Mouse (Mus musculus) Patski (cell line): ENCODE measurements around the gene Sox2. TPM values are rescaled to one million over a fixed set of nuclear protein-coding genes. Genes with fewer than 3 reads are reported as not detected.

Experiments used
- ATAC-seq: fragments of 100-300 bp; one replicate; pipeline ENCODE4 v1.8.0; 2021
- CTCF ChIA-PET: fragments of 350-600 bp; sonication (Branson Sonifier 250); formaldehyde crosslinking; loops from one replicate; lab custom pipeline; 2022; ENCODE audit warnings: inconsistent platforms; lab: Charles Lee
- POLR2A ChIA-PET: fragments of 350-600 bp; sonication (Branson Sonifier 250); formaldehyde crosslinking; loops from one replicate; lab custom pipeline; 2022; ENCODE audit warnings: antibody characterized with exemption, inconsistent platforms; lab: Charles Lee
- DNase-seq: peaks from one replicate; pipeline ENCODE4 v3.0.0-alpha.2; 2011; ENCODE audit warnings: low read depth, low spot score
- H3K27me3 ChIP-seq: fragments of 371-371 bp; one replicate; pipeline ENCODE4 v1.5.1; 2021
- CTCF ChIP-seq: fragments of 100-300 bp; IDR thresholded peaks from one replicate; pipeline ENCODE4 v1.5.1; 2021
- in situ Hi-C: fragments of 300-500 bp; cut with MboI; formaldehyde crosslinking; loops from 3 replicates; pipeline ENCODE4 v1.11.1; 2018; ENCODE audit warnings: low pct_unique_long_range_greater_than_20kb, mixed read lengths
- polyA plus RNA-seq: library from polyadenylated mRNA; unstranded; gene quantifications from one replicate; pipeline ENCODE4 v1.2.3, GENCODE M21; 2021

The Sox2 gene
- polyA plus RNA-seq, 1 experiment from 2014 or later: 0.17 TPM

- peak; percentile 11 for ATAC-seq
- TF ChIP-seq CTCF: no peak
- in situ Hi-C loops: no loop called here
- CTCF ChIA-PET: no interaction called here
- POLR2A ChIA-PET: no interaction called here
- no peak for DNase-seq
- H3K27me3 ChIP-seq: peaks cover 89% of the 10 kb centered on the region
Measured at GRCm38 (mm10) chr3:34650621-34651361, 586 bp downstream of the Sox2 start.

- ChIA-PET CTCF (interaction anchor here (1.2 to 1.4 kb wide), 2 partner anchors 428 to 452 kb away, joined by 3 to 6 read pairs; no protein-coding TSS in a partner anchor), POLR2A (no interaction called here)
- TF ChIP-seq CTCF: no peak
- no peak for ATAC-seq
- in situ Hi-C loops: no loop called here
- H3K27me3 ChIP-seq: peaks cover 86% of the 10 kb centered on the region
- no peak for DNase-seq
Measured at GRCm38 (mm10) chr3:34651486-34652170, 1.4 kb downstream of the Sox2 start.

GRCm38 (mm10) chr3:34652616-34653015, 2.4 kb downstream of the Sox2 start:
- TF ChIP-seq CTCF: no peak
- in situ Hi-C loops: no loop called here
- H3K27me3 ChIP-seq: peaks cover 86% of the 10 kb centered on the region
- CTCF ChIA-PET: interaction anchor here (1.2 to 1.4 kb wide), 2 partner anchors 427 to 451 kb away, joined by 3 to 6 read pairs; no protein-coding TSS in a partner anchor
- ATAC-seq: no peak
- POLR2A ChIA-PET: no interaction called here
- DNase-seq: no peak

- in situ Hi-C loops: no loop called here
- CTCF ChIA-PET: no interaction called here
- no peak for ATAC-seq
- POLR2A ChIA-PET: no interaction called here
- no peak for TF ChIP-seq CTCF
- H3K27me3 ChIP-seq: peaks cover 88% of the 10 kb centered on the region
- DNase-seq: no peak
Measured at GRCm38 (mm10) chr3:34653235-34653976, 3.2 kb downstream of the Sox2 start.

GRCm38 (mm10) chr3:34653977-34654500, 3.8 kb downstream of the Sox2 start:
- in situ Hi-C loops: no loop called here
- ATAC-seq: no peak
- ChIA-PET POLR2A (no interaction called here), CTCF (no interaction called here)
- peaks cover 83% of the 10 kb centered on the region for H3K27me3 ChIP-seq
- no peak for DNase-seq
- TF ChIP-seq CTCF: no peak

GRCm38 (mm10) chr3:34654781-34655180, 4.6 kb downstream of the Sox2 start:
- ATAC-seq: no peak
- ChIA-PET CTCF (no interaction called here), POLR2A (interaction anchor here (0.6 to 0.7 kb wide), 2 partner anchors 249 to 569 kb away, joined by 3 read pairs; no protein-coding TSS in a partner anchor)
- peaks cover 78% of the 10 kb centered on the region for H3K27me3 ChIP-seq
- no peak for DNase-seq
- in situ Hi-C loops: no loop called here
- TF ChIP-seq CTCF: no peak

- ATAC-seq: no peak
- DNase-seq: no peak
- in situ Hi-C loops: no loop called here
- no peak for TF ChIP-seq CTCF
- H3K27me3 ChIP-seq: peaks cover 80% of the 10 kb centered on the region
- POLR2A ChIA-PET: interaction anchor here (0.6 to 0.7 kb wide), 2 partner anchors 248 to 568 kb away, joined by 3 read pairs; no protein-coding TSS in a partner anchor
- CTCF ChIA-PET: interaction anchor here (1.0 to 1.4 kb wide), 2 partner anchors 8 to 10 kb away, joined by 4 to 6 read pairs; no protein-coding TSS in a partner anchor
Measured at GRCm38 (mm10) chr3:34655311-34656075, 5.3 kb downstream of the Sox2 start.

- ATAC-seq (no peak), DNase-seq (no peak)
- in situ Hi-C loops: no loop called here
- ChIA-PET POLR2A (interaction anchor here (0.5 kb wide), 1 partner anchor 529 kb away, joined by 4 read pairs; no protein-coding TSS in a partner anchor), CTCF (interaction anchor here (1.0 to 1.4 kb wide), 2 partner anchors 9 kb away, joined by 4 to 6 read pairs; no protein-coding TSS in a partner anchor)
- TF ChIP-seq CTCF: no peak
- H3K27me3 ChIP-seq: peaks cover 80% of the 10 kb centered on the region
Measured at GRCm38 (mm10) chr3:34656153-34656552, 5.9 kb downstream of the Sox2 start.
